Mouse (Mus musculus) spleen, postnatal 4 days (tissue): Measurements from ENCODE around the gene Clcn6.

Source experiments
- DNase-seq, 2 experiments: peaks; one replicate each; pipeline ENCODE4 v3.0.0; 2022; ENCODE audit warnings: low spot score in 2 of 2

Clcn6 gene

DNA sequence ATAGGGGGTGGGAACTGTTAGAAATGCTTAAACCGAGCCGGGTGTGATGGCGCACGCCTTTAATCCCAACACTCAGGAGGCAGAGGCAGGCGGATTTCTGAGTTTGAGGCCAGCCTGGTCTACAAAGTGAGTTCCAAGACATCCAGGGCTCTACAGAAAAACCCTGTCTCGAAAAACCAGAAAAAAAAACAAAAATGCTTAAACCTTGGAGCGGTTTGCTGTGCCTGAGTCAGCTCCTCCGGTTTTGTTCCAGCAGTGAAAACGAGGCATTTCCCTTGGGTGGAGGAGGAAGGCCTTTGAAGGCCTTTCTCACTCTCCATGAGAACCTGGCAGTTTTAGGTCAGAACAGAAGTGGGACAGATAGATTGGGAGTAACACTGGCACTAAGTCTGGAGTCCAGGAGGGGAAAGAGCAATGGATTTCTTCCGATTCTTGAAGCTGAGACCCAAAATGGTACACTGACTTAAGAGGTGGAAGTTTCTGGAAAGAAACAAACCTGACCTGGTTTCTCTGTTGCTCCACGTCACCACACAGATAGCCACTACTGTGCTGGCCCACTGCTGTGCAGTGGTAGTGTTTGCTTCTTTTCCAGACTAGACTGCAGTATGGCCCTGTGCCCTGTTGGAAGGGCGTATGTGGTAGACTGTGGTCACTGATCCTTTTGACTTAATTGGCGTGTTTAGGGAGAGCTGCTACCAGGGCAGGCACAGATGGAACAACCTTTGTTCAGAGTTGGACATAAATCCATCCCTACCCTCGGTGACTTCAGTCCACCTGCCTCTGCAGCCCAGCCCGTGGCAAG is 1.6 kb upstream of the Clcn6 start:
- DNase-seq, result no peak

DNA sequence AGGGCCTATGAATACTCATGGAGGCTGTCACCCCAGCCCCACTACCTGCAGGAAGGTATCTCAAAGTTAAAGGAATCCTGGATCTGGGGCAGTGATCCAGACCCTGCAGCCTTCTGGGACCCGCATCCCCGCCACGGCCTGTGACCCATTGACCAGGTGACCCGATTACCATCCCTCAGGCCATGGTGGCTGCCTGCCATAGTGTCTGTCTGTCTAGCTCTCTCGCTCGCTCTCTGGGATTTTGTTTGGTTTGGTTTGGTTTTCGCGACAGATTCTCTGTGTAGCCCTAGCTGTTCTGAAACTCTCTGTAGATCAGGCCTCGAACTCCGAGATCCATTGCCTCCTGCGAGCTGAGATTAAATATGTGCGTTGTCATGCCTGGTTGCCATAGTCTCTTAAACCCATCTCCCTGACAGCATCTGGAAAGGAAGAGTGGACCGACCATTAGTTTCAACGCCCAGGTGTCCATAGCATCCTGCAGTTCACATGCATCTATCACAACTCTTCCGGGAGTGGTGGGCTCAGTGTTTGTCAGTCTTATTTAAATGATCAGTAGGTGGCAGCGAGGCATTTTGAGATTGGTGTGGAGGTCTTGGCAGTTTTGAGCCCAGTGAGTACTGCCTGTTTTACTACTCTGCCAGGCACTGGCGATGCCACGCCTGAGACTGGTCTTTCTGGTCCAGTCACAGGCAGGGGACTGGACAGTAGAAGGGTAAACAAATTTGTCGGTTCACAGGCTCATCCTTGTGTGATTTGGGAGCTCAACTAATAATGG is 820 bp upstream of the Clcn6 start:
- peak in 1 of 2 experiments; percentile 31 for DNase-seq

DNA sequence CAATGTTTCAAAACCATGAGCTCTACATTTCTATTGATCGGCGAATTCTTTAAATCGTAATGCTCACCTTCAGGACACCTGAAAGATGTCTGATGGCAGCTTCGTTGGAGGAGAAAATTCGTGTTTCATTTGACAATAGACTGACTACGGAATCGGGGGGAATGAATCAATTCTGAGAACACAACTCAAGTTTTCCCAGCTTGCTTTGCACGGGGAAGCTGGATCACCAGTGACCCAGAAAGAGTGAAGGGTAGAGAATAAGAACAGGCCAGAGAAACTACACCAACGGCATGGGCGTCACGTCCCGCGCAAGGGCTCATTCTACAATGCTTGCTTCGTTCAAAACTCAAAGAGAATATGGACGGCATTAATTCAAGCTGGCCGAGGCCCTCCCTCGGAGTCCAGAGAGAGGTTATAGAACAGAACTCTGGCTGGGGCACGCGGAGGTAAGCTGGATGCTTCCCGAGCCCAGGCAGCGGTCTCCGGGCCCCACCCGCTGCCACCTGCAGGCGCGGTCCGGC is 482 bp downstream of the Clcn6 start:
- no peak for DNase-seq

DNA sequence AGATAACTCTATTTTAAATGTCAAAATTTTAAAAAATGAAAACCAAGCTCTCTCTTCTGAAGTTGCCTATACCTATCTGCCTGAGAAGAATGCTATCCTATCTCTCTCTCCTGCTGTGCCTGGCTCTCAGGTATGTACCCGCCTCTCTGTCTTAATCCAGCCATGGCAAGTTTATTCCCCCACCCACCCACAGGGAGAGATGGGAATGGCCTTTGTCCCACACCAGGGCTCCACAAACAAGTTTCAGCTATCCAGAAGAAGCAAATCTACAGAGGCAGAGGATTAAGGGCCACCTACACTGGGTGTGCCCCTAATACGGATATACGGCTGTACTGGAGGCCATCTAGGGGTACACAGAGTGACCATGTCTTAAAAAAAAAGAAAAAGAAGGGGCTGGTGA is 3.2 kb downstream of the Clcn6 start:
- no peak for DNase-seq

DNA sequence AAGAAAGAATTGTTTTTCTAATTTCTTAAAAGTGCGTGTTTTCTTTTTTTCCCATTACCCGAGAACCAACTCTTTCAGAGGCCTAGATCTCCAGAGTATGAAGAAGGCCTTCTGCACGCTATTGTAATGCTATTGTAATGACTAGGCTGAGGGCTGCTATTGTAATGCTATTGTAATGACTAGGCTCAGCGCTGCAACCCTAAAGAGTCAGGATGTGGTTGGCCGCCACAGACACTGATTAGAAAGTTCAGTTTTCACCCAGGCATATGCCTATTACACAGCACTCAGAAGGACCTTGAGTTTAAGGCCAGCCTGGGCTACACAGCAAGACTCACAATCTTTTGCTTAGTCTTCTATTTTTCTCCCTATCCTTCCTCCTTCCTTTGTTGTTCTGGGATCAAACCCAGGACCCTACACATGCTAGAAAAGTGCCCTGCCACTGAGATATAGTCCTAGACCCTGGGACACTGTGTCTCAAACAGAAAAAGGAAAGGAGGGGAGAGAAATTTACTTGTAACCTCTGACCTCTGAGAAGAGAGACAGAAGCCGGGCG is 4.7 kb downstream of the Clcn6 start:
- DNase-seq, result no peak

DNA sequence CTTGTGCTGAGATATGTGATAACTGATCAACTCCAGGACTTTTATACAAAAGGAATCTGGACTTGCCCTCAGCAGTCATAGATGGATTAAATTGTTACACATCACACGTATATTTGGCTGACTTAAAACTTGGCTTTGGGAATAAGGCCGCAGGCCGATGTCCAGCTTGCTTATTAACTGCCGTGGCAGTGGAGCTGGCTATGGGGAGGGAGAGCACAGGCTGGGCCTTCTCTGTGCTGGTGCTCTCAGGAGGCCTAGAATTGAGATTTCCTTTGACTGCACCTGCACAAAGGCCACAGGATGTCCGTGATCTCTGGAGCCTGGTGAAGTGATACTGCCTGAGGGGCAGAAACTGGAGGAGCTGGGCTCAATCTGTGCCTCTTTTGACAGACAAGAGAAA is 8.1 kb downstream of the Clcn6 start:
- no peak for DNase-seq

DNA sequence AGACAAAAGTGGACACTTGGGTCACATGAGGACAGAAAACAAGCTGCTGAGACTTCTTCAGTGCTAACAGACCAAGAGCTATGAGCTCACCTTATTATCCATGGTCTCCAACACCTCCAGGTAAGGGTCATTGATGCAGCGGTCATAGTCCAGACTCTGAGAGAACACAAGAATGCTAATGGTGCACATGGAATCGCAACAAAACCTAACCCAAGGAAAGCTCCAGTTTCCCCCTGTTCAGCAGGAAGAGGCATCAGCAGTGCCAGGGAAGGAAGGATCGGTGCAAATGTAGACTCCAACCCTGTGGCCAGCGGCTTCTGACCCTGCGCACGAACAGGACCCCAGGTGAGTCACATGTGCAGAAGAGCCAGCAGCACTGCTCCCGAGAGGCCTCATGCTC is 9.3 kb downstream of the Clcn6 start:
- DNase-seq, result peak in 1 of 2 experiments; percentile 57

DNA sequence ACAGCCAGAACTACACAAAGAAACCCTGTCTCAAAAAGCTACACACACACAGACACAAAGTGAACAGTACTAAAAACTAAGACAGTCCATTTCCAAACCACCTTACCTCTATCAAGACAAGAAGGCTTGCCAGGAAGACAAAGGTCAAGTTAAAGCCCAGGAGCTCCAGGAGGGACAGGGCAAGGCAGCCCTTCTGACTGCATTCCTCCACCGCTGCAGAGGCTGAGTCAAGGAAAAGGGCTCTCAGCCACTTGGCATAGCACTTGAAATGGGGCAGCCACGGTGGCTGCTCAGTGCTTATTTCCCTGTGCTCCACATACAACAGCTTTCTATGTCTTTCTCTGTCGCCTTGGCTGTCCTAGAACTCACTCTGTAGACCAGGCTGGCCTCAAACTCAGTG is 14.6 kb downstream of the Clcn6 start:
- DNase-seq, result no peak

DNA sequence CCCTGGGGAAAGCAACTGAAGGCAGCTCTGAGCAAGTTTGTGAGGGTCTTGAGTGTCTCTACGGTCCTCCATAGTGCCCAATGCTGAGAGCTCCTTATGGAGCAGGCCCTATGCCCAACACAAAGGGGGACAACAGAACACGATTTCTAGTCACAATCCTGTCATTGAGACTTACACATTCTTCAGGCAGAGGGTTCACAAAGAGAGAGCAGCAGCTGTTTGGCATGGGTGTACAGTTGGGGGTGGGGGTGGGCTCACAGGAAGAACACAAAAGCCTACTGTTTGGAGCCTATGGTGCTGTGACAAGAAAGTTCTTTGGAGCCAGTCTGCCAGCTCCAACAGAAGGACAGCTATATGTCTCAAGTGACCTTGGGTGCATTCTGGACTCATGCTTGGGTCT is 20.2 kb downstream of the Clcn6 start:
- DNase-seq, result no peak

DNA sequence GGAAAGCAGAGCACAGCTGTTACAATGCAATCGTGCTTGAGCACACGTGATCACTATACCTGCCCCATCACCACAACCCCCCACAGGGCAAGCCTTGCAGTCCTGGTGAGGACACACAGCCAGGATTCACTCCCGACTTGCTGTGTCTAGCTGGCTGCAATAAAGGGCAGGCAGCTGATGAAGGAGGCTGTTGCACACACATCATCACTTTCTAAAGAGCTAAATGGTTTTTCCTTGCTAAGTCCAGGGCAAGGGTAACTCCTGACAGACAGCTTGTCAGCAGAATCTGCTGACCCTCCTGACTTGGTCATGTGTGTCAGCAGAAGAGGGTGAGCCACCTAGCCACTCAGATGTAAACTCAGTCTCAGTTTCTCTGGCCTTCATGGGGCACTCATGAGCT is 21.6 kb downstream of the Clcn6 start:
- no peak for DNase-seq

DNA sequence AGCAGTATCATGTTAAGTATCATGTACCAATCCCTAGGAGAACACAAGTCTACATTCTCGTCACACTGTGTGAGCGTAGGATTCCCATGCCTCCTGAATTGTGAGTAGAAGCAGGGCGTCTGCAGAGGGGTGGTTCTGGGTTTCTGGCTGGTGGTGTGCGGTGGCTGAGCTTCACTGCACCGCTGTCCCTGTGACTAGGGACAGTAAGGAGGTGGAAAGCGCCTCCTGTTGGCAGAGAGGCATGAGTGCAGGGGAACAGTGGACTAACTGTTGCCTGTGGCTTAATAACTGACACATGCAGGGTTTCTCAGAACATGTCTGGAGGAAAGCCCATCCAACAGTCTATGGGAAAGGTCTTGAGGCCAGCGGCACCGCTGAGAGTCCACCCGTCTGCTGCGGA is 23.2 kb downstream of the Clcn6 start:
- DNase-seq, result no peak

DNA sequence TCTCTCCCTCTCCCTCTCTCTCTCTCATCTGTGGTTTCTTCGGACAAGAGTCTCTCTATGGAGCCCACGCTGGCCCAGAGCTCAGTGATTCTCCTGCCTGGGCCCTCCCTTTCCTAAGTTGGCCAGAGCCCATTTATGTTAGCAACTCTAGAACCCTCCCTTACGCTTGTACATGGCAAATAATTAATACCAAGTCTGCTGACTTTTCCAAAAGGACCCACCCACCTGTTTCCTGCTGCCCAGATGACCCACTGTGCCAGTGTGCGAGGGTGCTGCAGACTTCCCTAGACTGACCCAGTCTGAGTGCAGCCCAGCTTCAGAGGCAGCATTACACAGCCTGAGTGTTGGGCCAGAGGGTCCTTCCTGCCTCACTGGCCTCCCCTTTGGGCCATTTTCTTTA is 26.4 kb downstream of the Clcn6 start:
- DNase-seq, result no peak

DNA sequence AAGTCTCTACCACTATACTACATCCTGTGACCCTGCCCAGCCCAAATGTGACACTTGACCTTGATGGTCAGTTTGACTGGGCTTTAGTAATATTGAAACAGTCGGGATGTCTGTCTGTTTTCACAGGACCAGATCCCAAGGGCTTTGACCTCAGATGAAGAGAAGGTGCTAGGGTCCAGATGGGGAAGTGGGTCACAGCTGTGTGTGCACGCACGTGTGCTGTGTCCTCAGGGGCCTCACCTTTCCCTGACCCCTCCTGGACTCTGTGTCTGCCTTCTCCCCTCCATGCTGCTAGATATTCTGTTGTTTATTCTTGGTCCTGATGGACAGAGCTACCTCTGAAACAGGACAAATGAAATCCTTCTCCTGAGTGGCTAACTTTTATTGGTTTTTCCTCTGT is 27.3 kb downstream of the Clcn6 start:
- DNase-seq, result no peak

DNA sequence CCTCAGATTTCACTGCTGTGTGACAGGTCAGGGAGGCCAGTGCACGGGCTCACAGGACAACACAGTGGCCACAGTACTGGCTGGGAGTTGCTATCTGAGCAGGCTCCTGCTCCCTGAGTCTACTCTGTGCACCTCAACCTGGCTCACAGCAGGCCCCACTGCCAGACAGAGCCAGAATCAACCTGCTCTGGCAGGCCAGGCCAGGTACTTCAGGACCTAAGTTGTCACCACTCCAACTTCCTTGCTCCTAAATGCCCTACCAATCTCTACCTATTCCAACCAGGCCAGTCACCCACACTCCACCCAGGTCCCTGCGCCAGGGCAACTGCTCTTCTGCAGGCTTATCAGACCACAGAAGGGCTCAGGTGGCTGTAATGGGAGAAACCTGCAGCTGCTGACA is 29.0 kb downstream of the Clcn6 start:
- DNase-seq, result no peak

DNA sequence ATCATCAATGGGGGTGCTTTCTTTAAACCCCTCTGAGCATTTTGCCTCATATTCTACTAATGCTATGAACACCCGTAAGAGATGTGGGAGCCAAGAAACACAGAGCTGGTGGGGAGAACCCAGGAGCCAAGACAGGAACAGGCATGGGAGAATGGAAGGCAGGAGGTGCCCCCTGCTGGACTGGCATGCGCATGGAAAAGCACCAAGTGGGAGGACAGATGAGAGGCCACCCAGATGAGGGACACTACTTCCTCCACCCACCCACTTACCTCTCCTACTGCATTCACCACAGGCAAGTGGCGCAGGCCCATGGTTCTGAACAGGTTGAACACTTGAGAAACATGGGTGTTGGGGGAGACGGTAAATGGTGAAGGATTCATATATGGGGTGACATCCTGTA is 30.2 kb downstream of the Clcn6 start:
- peak in 1 of 2 experiments; percentile 60 for DNase-seq

DNA sequence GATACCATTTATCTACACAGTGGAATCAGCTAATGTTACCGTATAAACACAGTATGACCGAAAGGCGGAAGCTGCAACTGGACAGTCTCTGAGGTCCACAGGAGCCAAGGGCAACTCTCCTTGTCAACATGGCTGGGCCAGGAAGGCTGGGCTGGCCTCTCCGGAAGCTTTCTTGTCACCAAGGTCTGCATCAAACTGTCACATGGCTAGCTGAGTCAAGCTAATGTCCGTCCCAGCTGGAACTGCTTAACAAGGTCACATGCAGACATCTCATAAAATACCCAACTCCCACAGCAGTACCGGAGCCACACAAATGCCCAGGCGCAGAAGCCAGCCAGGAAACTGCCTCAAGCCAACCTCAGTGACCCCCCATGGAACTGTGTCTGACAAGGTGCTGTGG is 34.3 kb downstream of the Clcn6 start:
- no peak for DNase-seq

DNA sequence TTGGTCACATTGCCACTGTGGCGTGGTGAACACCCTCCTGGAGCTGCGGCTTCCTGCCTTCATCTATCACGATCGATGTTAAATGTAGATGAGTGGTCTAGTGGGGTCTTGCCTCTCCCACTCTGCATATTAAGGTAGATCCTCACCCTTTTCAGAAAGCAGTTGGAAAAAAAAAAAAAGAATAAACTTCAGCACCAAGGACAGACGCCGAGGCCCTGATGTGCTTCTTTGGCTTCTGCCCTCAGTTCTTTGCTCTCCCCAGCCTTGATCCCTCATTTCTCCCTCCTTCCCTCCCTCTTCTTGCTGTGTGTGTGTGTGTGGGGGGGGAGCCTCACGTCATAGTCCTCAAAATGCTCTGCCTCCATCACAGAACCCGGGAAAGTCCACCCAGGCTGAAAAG is 36.8 kb downstream of the Clcn6 start:
- no peak for DNase-seq

DNA sequence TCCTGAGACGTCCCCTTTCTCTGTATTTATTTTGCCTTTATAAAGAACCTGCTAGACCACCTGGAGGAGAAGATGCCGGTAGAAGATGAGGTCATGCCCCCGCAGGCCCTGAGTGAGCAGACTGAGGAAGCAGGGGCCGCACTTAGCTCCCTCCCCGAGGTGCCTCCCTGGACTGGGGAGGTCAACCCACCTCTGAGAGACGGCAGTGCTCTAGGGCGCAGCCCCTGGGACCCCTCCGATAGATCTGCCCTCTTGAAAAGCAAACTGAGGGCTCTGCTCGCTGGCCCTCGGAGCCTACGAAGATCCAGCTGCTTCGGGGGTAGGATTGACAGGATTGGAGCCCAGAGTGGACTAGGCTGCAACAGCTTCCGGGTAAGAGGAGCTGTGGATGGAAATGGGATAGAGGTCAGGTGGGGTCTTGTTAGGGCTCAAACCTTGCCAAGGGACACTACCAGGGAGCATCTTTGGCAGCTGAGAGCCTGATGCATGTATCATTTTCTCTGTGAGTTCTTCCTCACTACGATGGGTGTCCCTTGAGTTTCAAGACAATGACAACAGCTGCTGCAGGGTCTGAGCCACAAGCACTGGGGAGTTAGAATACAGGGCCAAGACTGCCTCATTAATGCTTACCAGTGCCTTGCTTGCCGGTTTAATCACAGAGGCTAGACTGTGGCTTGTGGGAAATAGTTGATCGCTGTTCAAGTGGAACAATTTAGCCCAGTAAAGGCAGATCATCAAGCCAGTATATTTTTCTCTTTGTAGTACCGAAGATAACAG is 37.4 kb downstream of the Clcn6 start:
- no peak for DNase-seq

DNA sequence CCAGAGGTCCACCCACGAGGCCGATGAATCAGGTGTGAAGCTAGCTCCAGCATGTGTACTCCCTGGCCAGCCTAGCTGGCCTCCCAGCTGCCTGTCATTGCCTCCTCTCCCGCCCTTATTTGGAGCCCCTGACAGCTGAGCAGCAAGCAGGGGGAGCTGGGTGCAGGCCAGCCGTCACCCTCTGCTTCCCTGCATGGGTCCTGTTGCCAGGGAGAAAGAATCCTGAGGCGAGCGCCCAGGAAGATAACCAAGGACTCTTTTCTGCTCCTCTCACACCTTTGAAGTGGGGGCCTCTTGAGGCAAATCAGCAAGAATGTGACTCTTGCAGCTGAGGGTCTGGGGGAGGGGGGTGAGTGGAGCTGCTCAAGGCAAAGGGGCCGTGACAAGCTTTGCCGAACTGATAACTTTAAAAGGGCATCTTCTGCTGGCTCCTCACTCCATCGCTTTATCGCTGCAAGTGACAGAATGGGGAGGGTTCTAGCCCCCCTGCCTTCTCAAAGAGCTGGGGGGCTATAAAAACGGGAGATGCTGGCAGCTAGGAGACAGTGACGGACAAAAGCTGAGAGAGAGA is 38.3 kb downstream of the Clcn6 start, which contains the start of gene Nppa:
Nppa (plus strand) TSS at position 521 of the 571 bp plus-strand sequence.
- no peak for DNase-seq

DNA sequence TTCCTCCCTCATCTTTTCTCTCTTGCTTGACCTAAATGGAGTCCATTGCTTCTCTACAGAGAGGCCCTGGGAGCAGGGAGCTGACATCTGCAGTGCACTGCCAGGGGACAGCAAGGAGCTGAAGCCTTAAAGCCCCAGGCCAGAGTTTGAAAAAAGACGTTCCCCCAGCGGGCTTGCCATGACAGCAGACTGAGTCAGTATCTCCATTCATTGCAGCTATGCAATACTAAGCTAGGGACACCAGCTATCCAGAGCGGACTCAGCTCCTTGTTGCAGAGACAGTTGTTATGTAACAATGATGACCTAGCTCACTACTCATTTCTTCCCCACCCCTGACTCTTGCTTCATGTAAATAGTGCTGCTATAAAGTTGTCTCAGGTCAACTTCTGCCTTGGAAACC is 43.3 kb downstream of the Clcn6 start:
- DNase-seq, result no peak

DNA sequence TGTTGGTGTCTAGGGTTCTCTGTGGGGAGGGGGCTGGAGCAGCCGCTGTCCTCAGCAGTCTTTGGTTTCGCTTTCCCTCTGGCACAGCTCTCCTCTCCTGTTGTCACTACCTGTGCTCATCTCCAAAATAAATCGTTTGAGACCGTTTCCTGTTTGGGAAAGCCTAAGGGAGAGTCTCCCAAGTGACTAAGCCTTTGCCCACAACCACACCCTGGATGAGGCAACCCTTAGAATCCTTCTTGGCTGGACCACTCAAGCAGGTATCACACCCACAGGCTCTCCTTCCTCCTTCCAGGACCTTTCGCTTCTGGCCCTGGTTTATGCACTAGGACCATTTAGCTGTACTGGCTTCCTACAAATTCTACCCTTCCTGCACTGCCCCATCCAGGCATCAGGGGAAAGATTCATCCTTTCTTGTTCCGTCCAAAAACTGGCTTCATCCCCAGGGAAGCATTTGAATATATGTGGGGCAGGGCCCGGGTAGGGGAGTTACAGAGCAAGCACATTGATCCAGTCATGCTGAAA is 45.0 kb downstream of the Clcn6 start:
- no peak for DNase-seq
